7 mouse cellular contexts compared by ENCODE assay signal in genomic region chr9:57262795-57263684, GRCm38 (mm10). TPM values are rescaled to one million over a fixed set of nuclear protein-coding genes. Genes with fewer than 3 reads are reported as not detected.
A peak's percentile ranks its signal among the peaks of the same experiment; 100 is the strongest.
DNase-seq lines count a peak whose midpoint lies in the region; ATAC-seq and TF ChIP-seq lines count a peak whose summit lies in the region.

No protein-coding gene starts in this region.

- peak overlapping the region; percentile 92 for H3K4me3 ChIP-seq in testis, adult 2 months (ENCODE audit: control insufficient read depth, low read depth, low read length)
- H3K4me3 ChIP-seq in forebrain, embryonic 12.5 days (replicated peaks), result peak overlapping the region; percentile 71
- peak overlapping the region; percentile 92 for H3K4me3 ChIP-seq in liver, embryonic 12.5 days
- H3K4me3 ChIP-seq in stomach, postnatal 0 days (ENCODE audit: low read depth, low read length), result peak overlapping the region; percentile 83

- H3K4me2 ChIP-seq in forebrain, embryonic 12.5 days, result peak overlapping the region; percentile 98
- peak overlapping the region; percentile 93 for H3K4me2 ChIP-seq in liver, embryonic 12.5 days
- peak overlapping the region; percentile 89 for H3K4me2 ChIP-seq in stomach, postnatal 0 days (replicated peaks; ENCODE audit: low read depth)

- 53% methylated on average over 13 of the region's 13 CpGs for WGBS in forebrain, embryonic 12.5 days
- WGBS in liver, embryonic 12.5 days (ENCODE audit: insufficient replicate concordance), result 38% methylated on average over 13 of the region's 13 CpGs
- WGBS in stomach, postnatal 0 days, result 54% methylated on average over 13 of the region's 13 CpGs

- no peak for TF ChIP-seq CTCF in testis, adult 2 months (IDR thresholded peaks at IDR 0.05; ENCODE audit: control insufficient read depth, insufficient read depth, insufficient replicate concordance, low read depth, low read length)
- no peak for TF ChIP-seq CTCF in stomach, postnatal 0 days (IDR thresholded peaks at IDR 0.05; ENCODE audit: low read depth)

- H3K9ac ChIP-seq in forebrain, embryonic 12.5 days, result peak overlapping the region; percentile 80
- H3K9ac ChIP-seq in liver, embryonic 12.5 days, result peak overlapping the region; percentile 97
- H3K9ac ChIP-seq in stomach, postnatal 0 days (ENCODE audit: low read length), result peak overlapping the region; percentile 86

- H3K27me3 ChIP-seq in testis, adult 2 months (ENCODE audit: control insufficient read depth, insufficient read depth, low read length), result no peaks in the 10 kb centered on the region
- H3K27me3 ChIP-seq in forebrain, embryonic 12.5 days, result peaks cover 39% of the 10 kb centered on the region
- H3K27me3 ChIP-seq in liver, embryonic 12.5 days (replicated peaks), result peaks cover 29% of the 10 kb centered on the region
- H3K27me3 ChIP-seq in stomach, postnatal 0 days (ENCODE audit: control insufficient read depth, insufficient read depth, low read length), result no peaks in the 10 kb centered on the region

- TF ChIP-seq EP300 in stomach, postnatal 0 days (optimal IDR thresholded peaks at IDR 0.05), result no peak

- H3K4me1 ChIP-seq in testis, adult 2 months (ENCODE audit: control insufficient read depth, insufficient read depth, low read length), result peaks cover 6% of the 10 kb centered on the region
- peaks cover 29% of the 10 kb centered on the region for H3K4me1 ChIP-seq in forebrain, embryonic 12.5 days
- peaks cover 60% of the 10 kb centered on the region for H3K4me1 ChIP-seq in liver, embryonic 12.5 days
- 0 out of 2 replicates have a peak, but pooled peaks cover 7% of the 10 kb centered on the region for H3K4me1 ChIP-seq in stomach, postnatal 0 days (replicated peaks; ENCODE audit: control insufficient read depth, insufficient read depth)

- peak overlapping the region; percentile 97 for H3K27ac ChIP-seq in testis, adult 2 months (ENCODE audit: control insufficient read depth, insufficient read depth, low read depth, low read length)
- H3K27ac ChIP-seq in forebrain, embryonic 12.5 days, result peak overlapping the region; percentile 66; the same call in 1 of the 2 replicates
- H3K27ac ChIP-seq in liver, embryonic 12.5 days, result peak overlapping the region; percentile 86
- H3K27ac ChIP-seq in stomach, postnatal 0 days (replicated peaks), result peak overlapping the region; percentile 59; the same call in 1 of the 2 replicates

- DNase-seq in testis, postnatal 10 days (ENCODE audit: low spot score), result no peak
- DNase-seq in stomach, postnatal 0 days (ENCODE audit: low spot score), result no peak
- no peak for DNase-seq in thymus, postnatal 25 days
- DNase-seq in cerebellum, adult 9-10 months, result no peak

- no peak for ATAC-seq in forebrain, embryonic 12.5 days (ENCODE audit: low FRiP score)
- ATAC-seq in liver, embryonic 12.5 days, result no peak
- ATAC-seq in stomach, postnatal 0 days (ENCODE audit: low FRiP score, low TSS enrichment), result no peak

- no peak for TF ChIP-seq POLR2A in testis, adult 2 months (IDR thresholded peaks at IDR 0.05; ENCODE audit: control insufficient read depth, low read depth, low read length)

- H3K36me3 ChIP-seq in testis, adult 2 months (ENCODE audit: control insufficient read depth, insufficient read depth, low read length), result no peaks in the 10 kb centered on the region
- peaks cover 6% of the 10 kb centered on the region for H3K36me3 ChIP-seq in forebrain, embryonic 12.5 days (replicated peaks)
- peaks cover 13% of the 10 kb centered on the region for H3K36me3 ChIP-seq in liver, embryonic 12.5 days
- peaks cover 3% of the 10 kb centered on the region; the same call in 1 of the 2 replicates for H3K36me3 ChIP-seq in stomach, postnatal 0 days (ENCODE audit: control insufficient read depth, insufficient read depth, low read length)

- no peaks in the 10 kb centered on the region for H3K9me3 ChIP-seq in forebrain, embryonic 12.5 days
- no peaks in the 10 kb centered on the region for H3K9me3 ChIP-seq in liver, embryonic 12.5 days (replicated peaks)
- H3K9me3 ChIP-seq in stomach, postnatal 0 days (ENCODE audit: control insufficient read depth, low read length), result no peaks in the 10 kb centered on the region

RNA-seq across cellular contexts. Expression of gene 1700017B05Rik, which starts 0.6 kb away (rescaled TPM):
- polyA plus RNA-seq in testis, adult 2 months (2012; rRNA removed), result 87.2 and 99.0 TPM in 2 replicates
- polyA plus RNA-seq in forebrain, embryonic 12.5 days (2016; fragmentation: Nextera tagmentation; extraction: Ambion mirVana), result 9.1 and 11.7 TPM in 2 replicates
- polyA plus RNA-seq in liver, embryonic 12.5 days (2016; fragmentation: Nextera tagmentation; extraction: Ambion mirVana), result 22.2 and 23.4 TPM in 2 replicates
- 10.4 and 10.9 TPM in 2 replicates for polyA plus RNA-seq in stomach, postnatal 0 days (2015; fragmentation: Nextera tagmentation; extraction: Ambion mirVana)

RNA-seq across cellular contexts. Expression of gene Trcg1, which starts 26.7 kb away (rescaled TPM):
- 0.11 and 0.20 TPM in 2 replicates for polyA plus RNA-seq in testis, adult 2 months (2012; rRNA removed)
- 0.06 TPM in 1 of 2 replicates, not detected in the other for polyA plus RNA-seq in forebrain, embryonic 12.5 days (2016; fragmentation: Nextera tagmentation; extraction: Ambion mirVana)
- polyA plus RNA-seq in liver, embryonic 12.5 days (2016; fragmentation: Nextera tagmentation; extraction: Ambion mirVana), result not detected in 2 replicates
- polyA plus RNA-seq in stomach, postnatal 0 days (2015; fragmentation: Nextera tagmentation; extraction: Ambion mirVana), result 0.05 TPM in 1 of 2 replicates, not detected in the other
